Mouse (Mus musculus) lung, adult 2 months (tissue): ENCODE results near the gene Hcfc2.

Experiments used
- CTCF ChIP-seq: fragments of 200-500 bp; IDR thresholded peaks from 2 replicates; pipeline ENCODE4 v1.5.1; 2011; ENCODE audit warnings: mild to moderate bottlenecking, low read length, control low read depth; ENCODE audit not compliant: insufficient read depth
- POLR2A ChIP-seq: fragments of 200-500 bp; IDR thresholded peaks from 2 replicates; pipeline ENCODE4 v1.6.1; 2011; ENCODE audit warnings: low read depth, mild to moderate bottlenecking, control low read depth, low read length, borderline replicate concordance; ENCODE audit errors: extremely low read depth

DNA sequence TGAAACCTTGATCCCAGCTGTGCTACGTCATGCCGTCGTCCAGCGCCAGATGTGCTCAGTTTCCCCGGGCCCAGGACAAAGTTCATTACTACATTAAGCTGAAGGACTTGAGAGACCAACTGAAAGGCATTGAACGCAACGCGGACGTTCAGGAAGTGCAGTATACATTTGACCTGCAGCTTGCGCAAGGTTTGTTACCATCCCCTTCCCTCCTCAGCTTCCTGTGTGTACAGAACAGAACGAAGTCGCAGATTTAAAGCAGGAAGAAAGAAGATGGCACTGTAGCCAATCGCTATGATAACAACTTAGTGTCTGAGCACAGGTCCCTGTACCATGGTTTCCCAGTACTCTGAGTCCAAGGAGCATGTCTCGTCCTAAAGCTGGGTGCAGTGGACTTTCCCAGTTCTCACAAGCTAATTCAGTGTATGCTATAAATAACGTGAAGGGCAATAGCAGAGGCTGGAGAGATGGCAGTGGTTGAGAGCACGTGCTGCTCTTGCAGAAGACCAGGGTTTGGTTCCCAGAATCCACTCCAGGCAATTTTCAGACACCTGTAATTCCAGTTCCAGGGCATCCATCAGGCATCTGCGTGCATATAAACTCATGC is 48.7 kb upstream of the Hcfc2 start:
- no peak for TF ChIP-seq CTCF
- TF ChIP-seq POLR2A = no peak
